Mouse (Mus musculus): ENCODE results near the gene Sirt4. TPM values are rescaled to one million over a fixed set of nuclear protein-coding genes. Genes with fewer than 3 reads are reported as not detected.

Gene Sirt4
- polyA plus RNA-seq, 1 experiment from 2014 or later = 23.5 TPM

DNA sequence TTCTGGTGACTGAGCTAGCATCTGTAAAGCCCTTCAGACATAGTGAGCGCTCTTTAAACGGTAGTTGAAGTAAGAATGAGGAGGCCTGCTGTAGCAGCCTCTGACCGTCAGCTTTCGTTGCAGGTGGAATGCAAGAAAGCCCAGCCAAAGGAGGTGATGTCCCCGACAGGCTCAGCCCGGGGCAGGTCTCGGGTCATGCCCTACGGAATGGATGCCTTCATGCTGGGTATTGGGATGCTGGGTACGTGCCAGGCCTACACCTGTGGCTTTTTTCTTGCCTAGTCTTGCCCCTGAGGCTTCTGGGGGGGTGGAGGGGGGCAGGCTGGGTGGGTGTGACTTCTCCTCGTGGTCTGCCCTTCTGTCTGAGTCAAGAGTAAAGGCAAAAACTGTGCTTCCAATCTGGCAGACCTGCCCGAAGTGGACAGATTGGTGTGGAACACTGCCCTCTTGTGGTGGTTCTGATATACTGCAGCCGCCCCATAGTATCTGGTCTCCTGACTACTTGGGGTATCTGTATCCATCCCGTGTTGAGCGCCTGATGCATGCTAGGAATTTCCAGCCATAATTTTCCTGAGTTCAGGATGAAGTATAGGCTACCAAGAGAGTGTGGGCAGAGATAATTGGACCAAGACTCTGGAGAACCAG, 43.2 kb downstream of the Sirt4 start:
- Histone ChIP-seq H3K4me2 (replicated peaks; ENCODE audit: low read depth, low read length) (no peak overlapping the region), H3K27ac (ENCODE audit: low read length) (no peak overlapping the region), H3K4me3 (ENCODE audit: low read depth, low read length) (no peak overlapping the region), H3K27me3 (ENCODE audit: control insufficient read depth, insufficient read depth, low read length) (no peaks in the 10 kb centered on the region), H3K9me3 (ENCODE audit: control insufficient read depth, low read depth, low read length) (no peaks in the 10 kb centered on the region), H3K36me3 (ENCODE audit: control insufficient read depth, insufficient read depth, low read length) (peaks cover 43% of the 10 kb centered on the region), H3K9ac (replicated peaks; ENCODE audit: low read depth, low read length) (no peak overlapping the region), H3K4me1 (ENCODE audit: control insufficient read depth, insufficient read depth, low read length) (peaks cover 10% of the 10 kb centered on the region; the same call in 1 of the 2 replicates)
- 39% methylated on average over 14 of the region's 14 CpGs for WGBS
- ATAC-seq (ENCODE audit: insufficient number of reproducible peaks, insufficient read depth, low FRiP score, low read depth) = 0 out of 2 replicates have a peak, but pooled peaks have one; percentile 10

DNA sequence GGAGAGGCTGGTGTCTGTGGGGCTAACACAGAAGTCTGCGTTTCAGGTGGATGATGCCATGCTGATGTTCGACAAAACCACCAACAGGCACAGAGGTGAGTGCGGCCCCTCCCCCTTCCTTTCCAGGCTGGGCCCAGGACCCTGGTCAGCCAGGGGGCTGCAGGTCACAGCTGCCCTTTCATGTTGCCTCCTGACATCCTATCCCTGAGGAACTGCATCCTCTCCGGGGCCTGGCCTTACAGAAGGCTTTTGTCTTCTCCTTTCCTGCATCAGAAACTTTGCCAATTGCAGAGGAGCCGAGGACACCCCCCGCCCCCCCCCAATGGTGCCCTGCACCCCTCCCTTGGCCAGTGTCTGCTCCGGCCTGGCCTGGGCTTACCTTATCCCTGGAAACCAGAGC, 45.9 kb downstream of the Sirt4 start:
- Histone ChIP-seq H3K27ac (ENCODE audit: low read length) (no peak overlapping the region), H3K27me3 (ENCODE audit: control insufficient read depth, insufficient read depth, low read length) (no peaks in the 10 kb centered on the region), H3K4me1 (ENCODE audit: control insufficient read depth, insufficient read depth, low read length) (peaks cover 33% of the 10 kb centered on the region), H3K9ac (replicated peaks; ENCODE audit: low read depth, low read length) (no peak overlapping the region), H3K4me2 (replicated peaks; ENCODE audit: low read depth, low read length) (no peak overlapping the region), H3K36me3 (ENCODE audit: control insufficient read depth, insufficient read depth, low read length) (peaks cover 18% of the 10 kb centered on the region), H3K4me3 (ENCODE audit: low read depth, low read length) (no peak overlapping the region), H3K9me3 (ENCODE audit: control insufficient read depth, low read depth, low read length) (no peaks in the 10 kb centered on the region)
- no peak for ATAC-seq (ENCODE audit: insufficient number of reproducible peaks, insufficient read depth, low FRiP score, low read depth)
- WGBS = 62% methylated on average over 7 of the region's 7 CpGs

GRCm38 (mm10) chr5:115437945-115438315, 46.6 kb downstream of the Sirt4 start:
- ATAC-seq (ENCODE audit: insufficient number of reproducible peaks, insufficient read depth, low FRiP score, low read depth) = no peak
- Histone ChIP-seq H3K27ac (ENCODE audit: low read length) (peak overlapping the region; percentile 21; the same call in 1 of the 2 replicates), H3K9me3 (ENCODE audit: control insufficient read depth, low read depth, low read length) (no peaks in the 10 kb centered on the region), H3K9ac (replicated peaks; ENCODE audit: low read depth, low read length) (no peak overlapping the region), H3K4me1 (ENCODE audit: control insufficient read depth, insufficient read depth, low read length) (peaks cover 33% of the 10 kb centered on the region), H3K36me3 (ENCODE audit: control insufficient read depth, insufficient read depth, low read length) (peaks cover 15% of the 10 kb centered on the region), H3K27me3 (ENCODE audit: control insufficient read depth, insufficient read depth, low read length) (no peaks in the 10 kb centered on the region), H3K4me2 (replicated peaks; ENCODE audit: low read depth, low read length) (no peak overlapping the region), H3K4me3 (ENCODE audit: low read depth, low read length) (no peak overlapping the region)
- 36% methylated on average over 2 of the region's 2 CpGs for WGBS

- H3K27me3 ChIP-seq (ENCODE audit: control insufficient read depth, insufficient read depth, low read length) = no peaks in the 10 kb centered on the region
- no peaks in the 10 kb centered on the region for H3K9me3 ChIP-seq (ENCODE audit: control insufficient read depth, low read depth, low read length)
- peaks cover 10% of the 10 kb centered on the region for H3K36me3 ChIP-seq (ENCODE audit: control insufficient read depth, insufficient read depth, low read length)
- WGBS = 59% methylated on average over 7 of the region's 7 CpGs
- no peak for ATAC-seq (ENCODE audit: insufficient number of reproducible peaks, insufficient read depth, low FRiP score, low read depth)
- peak overlapping the region; percentile 64 for H3K4me2 ChIP-seq (replicated peaks; ENCODE audit: low read depth, low read length)
- H3K27ac ChIP-seq (ENCODE audit: low read length) = peak overlapping the region; percentile 96
- H3K9ac ChIP-seq (replicated peaks; ENCODE audit: low read depth, low read length) = peak overlapping the region; percentile 48; the same call in 1 of the 2 replicates
- H3K4me1 ChIP-seq (ENCODE audit: control insufficient read depth, insufficient read depth, low read length) = peaks cover 33% of the 10 kb centered on the region
- H3K4me3 ChIP-seq (ENCODE audit: low read depth, low read length) = no peak overlapping the region
Measured at GRCm38 (mm10) chr5:115437242-115437944, 47.1 kb downstream of the Sirt4 start.

DNA sequence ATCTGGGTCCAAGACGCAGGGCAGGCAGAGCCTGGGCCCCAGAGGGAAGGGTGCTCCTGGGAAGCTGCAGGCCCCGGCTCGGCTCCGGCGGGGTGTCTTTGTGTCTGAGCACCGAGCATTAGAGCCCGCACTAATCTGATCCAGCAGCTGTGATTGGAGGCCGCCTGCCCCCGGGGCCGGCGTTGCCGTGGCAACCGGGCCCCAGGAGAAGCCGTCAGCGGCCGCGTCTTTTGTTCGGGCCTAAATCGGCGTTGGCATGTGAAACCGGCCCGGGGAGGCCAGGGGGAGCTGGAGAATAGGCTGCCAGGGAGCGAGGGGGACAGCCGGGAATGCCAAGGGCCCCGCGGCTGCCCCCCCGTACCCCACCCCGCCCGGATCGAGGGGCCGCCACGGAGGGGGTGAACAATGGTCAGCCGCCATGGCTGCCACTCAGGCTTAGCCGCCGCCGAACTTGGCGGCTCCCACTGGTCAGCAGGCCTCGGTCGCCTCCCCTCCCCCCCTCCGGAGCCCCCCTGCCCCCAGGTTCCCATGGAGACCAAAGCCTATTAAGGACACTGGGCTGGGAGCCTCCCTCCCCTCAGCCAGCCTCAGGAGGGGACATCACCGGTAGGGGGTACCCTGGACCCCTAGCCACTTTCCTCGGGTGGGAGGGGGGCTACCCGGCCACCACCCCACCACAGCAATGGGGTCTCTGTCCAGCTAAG, 48.0 kb downstream of the Sirt4 start:
- Histone ChIP-seq H3K4me2 (replicated peaks; ENCODE audit: low read depth, low read length) (peak overlapping the region; percentile 64), H3K27me3 (ENCODE audit: control insufficient read depth, insufficient read depth, low read length) (no peaks in the 10 kb centered on the region), H3K4me1 (ENCODE audit: control insufficient read depth, insufficient read depth, low read length) (peaks cover 41% of the 10 kb centered on the region), H3K36me3 (ENCODE audit: control insufficient read depth, insufficient read depth, low read length) (peaks cover 10% of the 10 kb centered on the region), H3K27ac (ENCODE audit: low read length) (peak overlapping the region; percentile 96), H3K9ac (replicated peaks; ENCODE audit: low read depth, low read length) (peak overlapping the region; percentile 48), H3K4me3 (ENCODE audit: low read depth, low read length) (peak overlapping the region; percentile 31), H3K9me3 (ENCODE audit: control insufficient read depth, low read depth, low read length) (no peaks in the 10 kb centered on the region)
- ATAC-seq (ENCODE audit: insufficient number of reproducible peaks, insufficient read depth, low FRiP score, low read depth) = peak; percentile 89
- WGBS = under 1% methylated on average over 43 of the region's 43 CpGs

DNA sequence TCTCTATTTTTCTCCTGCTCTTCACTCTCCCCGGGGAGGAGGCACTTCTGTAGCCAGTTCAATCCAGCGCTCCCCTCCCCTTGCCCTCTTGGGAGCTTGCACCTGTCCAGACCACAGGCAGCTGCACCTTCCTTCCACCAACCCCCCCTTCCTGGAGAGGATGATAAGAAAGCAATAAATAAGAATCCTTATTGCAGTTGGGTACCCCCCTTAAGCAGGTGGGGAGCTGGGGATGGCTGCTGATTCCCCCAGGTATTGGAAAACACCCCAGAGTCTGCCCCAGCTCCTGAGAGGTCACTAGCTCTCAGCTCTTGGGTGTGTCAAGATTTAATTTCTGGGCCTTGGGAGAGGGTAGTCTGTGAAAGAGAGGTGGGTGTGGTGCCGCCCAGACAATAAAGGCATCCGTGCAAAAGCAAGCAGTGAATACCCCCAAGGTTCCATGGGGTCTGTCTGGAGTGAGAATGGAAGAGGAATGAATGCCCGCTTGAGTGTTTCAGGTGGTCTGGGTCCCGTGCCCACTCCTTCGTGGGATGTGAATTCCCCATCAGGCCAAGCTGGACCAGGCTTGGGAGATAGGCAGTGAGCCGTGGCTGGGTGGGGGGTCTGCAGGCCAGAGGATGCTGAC, 48.7 kb downstream of the Sirt4 start:
- Histone ChIP-seq H3K36me3 (ENCODE audit: control insufficient read depth, insufficient read depth, low read length) (peaks cover 10% of the 10 kb centered on the region), H3K9ac (replicated peaks; ENCODE audit: low read depth, low read length) (peak overlapping the region; percentile 48; the same call in 1 of the 2 replicates), H3K27me3 (ENCODE audit: control insufficient read depth, insufficient read depth, low read length) (no peaks in the 10 kb centered on the region), H3K4me1 (ENCODE audit: control insufficient read depth, insufficient read depth, low read length) (peaks cover 47% of the 10 kb centered on the region), H3K9me3 (ENCODE audit: control insufficient read depth, low read depth, low read length) (no peaks in the 10 kb centered on the region), H3K4me2 (replicated peaks; ENCODE audit: low read depth, low read length) (peak overlapping the region; percentile 64), H3K27ac (ENCODE audit: low read length) (peak overlapping the region; percentile 96), H3K4me3 (ENCODE audit: low read depth, low read length) (peak overlapping the region; percentile 31)
- no peak for ATAC-seq (ENCODE audit: insufficient number of reproducible peaks, insufficient read depth, low FRiP score, low read depth)
- WGBS = 20% methylated on average over 8 of the region's 8 CpGs

DNA sequence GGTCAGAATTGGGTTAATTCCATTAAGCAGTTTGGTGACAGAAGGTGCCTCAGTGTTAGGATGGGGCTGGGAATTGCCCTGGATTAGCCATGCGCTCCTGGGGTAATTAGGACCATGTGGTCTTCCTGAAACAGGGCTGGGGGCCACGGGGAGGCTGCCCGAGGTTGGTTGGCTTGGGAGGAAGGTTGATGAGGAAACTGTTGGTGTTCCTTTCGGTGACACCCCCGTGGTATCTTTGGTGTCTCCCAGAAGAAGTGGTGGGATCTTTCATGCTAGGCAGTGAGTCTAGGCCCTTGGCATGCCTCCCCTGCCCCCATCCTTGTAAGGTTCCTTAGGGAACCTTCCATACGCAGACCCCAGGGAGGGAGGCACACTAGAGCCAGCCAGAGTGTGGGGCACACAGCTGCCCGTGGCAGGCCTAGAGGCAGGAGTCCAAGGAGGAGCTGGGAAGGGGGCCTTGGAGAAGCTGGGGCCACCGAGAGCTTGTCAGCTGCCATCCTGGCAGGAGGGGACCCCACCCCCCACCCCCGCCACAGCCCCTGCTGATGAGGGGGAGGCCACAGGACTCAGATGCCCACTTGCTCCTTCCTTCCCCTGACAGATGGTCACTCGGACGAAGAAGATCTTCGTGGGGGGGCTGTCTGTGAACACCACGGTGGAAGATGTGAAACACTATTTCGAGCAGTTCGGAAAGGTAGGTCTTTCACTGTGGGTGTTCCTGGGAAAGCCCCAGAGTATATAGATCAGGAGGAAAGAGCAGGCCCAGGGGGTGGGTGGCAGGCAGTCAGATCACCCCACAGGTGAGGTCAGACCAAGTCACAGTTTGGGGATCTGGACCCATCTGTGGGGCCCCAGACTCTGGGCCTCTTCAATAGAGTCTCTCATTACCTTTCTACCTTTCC, 49.4 kb downstream of the Sirt4 start:
- no peak overlapping the region for H3K4me3 ChIP-seq (ENCODE audit: low read depth, low read length)
- no peak overlapping the region for H3K9ac ChIP-seq (replicated peaks; ENCODE audit: low read depth, low read length)
- ATAC-seq (ENCODE audit: insufficient number of reproducible peaks, insufficient read depth, low FRiP score, low read depth) = no peak
- H3K27me3 ChIP-seq (ENCODE audit: control insufficient read depth, insufficient read depth, low read length) = no peaks in the 10 kb centered on the region
- H3K9me3 ChIP-seq (ENCODE audit: control insufficient read depth, low read depth, low read length) = no peaks in the 10 kb centered on the region
- peak overlapping the region; percentile 96 for H3K27ac ChIP-seq (ENCODE audit: low read length)
- 56% methylated on average over 15 of the region's 15 CpGs for WGBS
- peaks cover 47% of the 10 kb centered on the region for H3K4me1 ChIP-seq (ENCODE audit: control insufficient read depth, insufficient read depth, low read length)
- no peak overlapping the region for H3K4me2 ChIP-seq (replicated peaks; ENCODE audit: low read depth, low read length)
- peaks cover 10% of the 10 kb centered on the region for H3K36me3 ChIP-seq (ENCODE audit: control insufficient read depth, insufficient read depth, low read length)

All from stomach, embryonic 14.5 days (tissue).